In genomic region chr5:129454802-129455528, GRCm38 (mm10) we compare ENCODE assay signal across 8 mouse cellular contexts. TPM values are rescaled to one million over a fixed set of nuclear protein-coding genes. Genes with fewer than 3 reads are reported as not detected.
DNase-seq lines count a peak whose midpoint lies in the region; ATAC-seq lines count a peak whose summit lies in the region.

No protein-coding gene starts in this region.

- peak; percentile 94 for DNase-seq in NIH3T3 (ENCODE audit: low read depth)
- DNase-seq in cerebellum, adult 8-10 months: peak; percentile 83
- DNase-seq in forelimb bud, embryonic 11.5 days (ENCODE audit: low read depth, low spot score): peak; percentile 89
- DNase-seq in heart, postnatal 25 days (ENCODE audit: low spot score): peak; percentile 66
- DNase-seq in large intestine, adult 2 months (ENCODE audit: low read depth, low spot score): peak; percentile 11
- peak; percentile 67 for DNase-seq in ovary, adult 18-20 months (ENCODE audit: low spot score)

- ATAC-seq in liver, embryonic 15.5 days (ENCODE audit: insufficient read depth): peak; percentile 61
- ATAC-seq in CD4-positive, CD25-positive, alpha-beta regulatory T cell, adult 4 months: no peak

- H3K27ac ChIP-seq in liver, embryonic 15.5 days (replicated peaks): no peak overlapping the region

- peak overlapping the region; percentile 10 for H3K4me2 ChIP-seq in liver, embryonic 15.5 days

- intact Hi-C loops in heart, postnatal 25 days (cut with DNase I): no loop called here

- 6% methylated on average over 13 of the region's 13 CpGs for WGBS in large intestine, adult 2 months
- 17% methylated on average over 13 of the region's 13 CpGs for WGBS in liver, embryonic 15.5 days (ENCODE audit: insufficient replicate concordance)

- H3K36me3 ChIP-seq in liver, embryonic 15.5 days (replicated peaks): no peaks in the 10 kb centered on the region

- no peaks in the 10 kb centered on the region for H3K27me3 ChIP-seq in liver, embryonic 15.5 days

- no peak overlapping the region for H3K4me3 ChIP-seq in liver, embryonic 15.5 days (replicated peaks)

- H3K9me3 ChIP-seq in liver, embryonic 15.5 days (replicated peaks): no peaks in the 10 kb centered on the region

- H3K4me1 ChIP-seq in liver, embryonic 15.5 days (replicated peaks): no peaks in the 10 kb centered on the region

- no peak overlapping the region for H3K9ac ChIP-seq in liver, embryonic 15.5 days

RNA-seq across cellular contexts. Expression of gene Sfswap, which starts 46.1 kb away (rescaled TPM):
- 10 to 100 TPM; 30.3 to 33.7 TPM for total RNA-seq in heart, postnatal 25 days (2021)
- 35.3 and 47.6 TPM in 2 replicates for polyA plus RNA-seq in large intestine, adult 2 months (2012; rRNA removed)
- polyA plus RNA-seq in liver, embryonic 15.5 days (2015; fragmentation: Nextera tagmentation; extraction: Ambion mirVana): 14.7 and 16.9 TPM in 2 replicates
- polyA plus RNA-seq in CD4-positive, CD25-positive, alpha-beta regulatory T cell, adult 4 months (2017; shearing (Covaris generic)): 10 to 100 TPM; 29.7 to 36.1 TPM

Comparison
In these comparisons a context has a peak if more than half of its experiments do, and no peak if none do; other contexts are left out.
1. DNase-seq: peak in every context shown above with its lines; median percentile 94 in NIH3T3; 89 in forelimb bud, embryonic 11.5 days; 83 in cerebellum, adult 8-10 months; 67 in ovary, adult 18-20 months; 66 in heart, postnatal 25 days; 11 in large intestine, adult 2 months.